Mouse (Mus musculus) induced T-regulatory cell, adult 2 months (primary cell): ENCODE results near the gene Etv5.
A peak's percentile ranks its signal among the peaks of the same experiment; 100 is the strongest.

Experiments
- DNase-seq: peaks from one replicate; pipeline ENCODE4 v3.0.0-alpha.2; 2012; ENCODE audit warnings: low read depth

Etv5 gene

DNA sequence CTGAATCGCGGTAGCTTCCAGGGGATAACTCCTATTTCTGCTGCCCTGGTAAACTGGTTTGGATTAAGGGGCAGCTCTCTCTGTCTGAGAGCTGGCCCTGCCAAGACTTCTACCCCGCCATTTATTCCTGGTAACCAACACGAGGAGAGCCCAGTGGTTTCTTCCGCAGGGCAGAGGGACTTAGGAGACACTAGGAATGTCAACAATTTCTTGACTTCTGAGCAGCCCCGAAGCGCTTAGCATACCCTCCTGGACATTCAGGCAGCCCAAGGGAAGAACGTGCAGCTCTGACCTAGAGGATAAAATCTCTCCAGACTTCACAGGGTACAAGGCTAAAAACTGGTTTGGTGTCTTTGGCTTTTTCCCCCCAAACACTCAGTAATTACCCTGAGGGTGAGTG lies 10.1 kb downstream of the Etv5 start:
- no peak for DNase-seq

DNA sequence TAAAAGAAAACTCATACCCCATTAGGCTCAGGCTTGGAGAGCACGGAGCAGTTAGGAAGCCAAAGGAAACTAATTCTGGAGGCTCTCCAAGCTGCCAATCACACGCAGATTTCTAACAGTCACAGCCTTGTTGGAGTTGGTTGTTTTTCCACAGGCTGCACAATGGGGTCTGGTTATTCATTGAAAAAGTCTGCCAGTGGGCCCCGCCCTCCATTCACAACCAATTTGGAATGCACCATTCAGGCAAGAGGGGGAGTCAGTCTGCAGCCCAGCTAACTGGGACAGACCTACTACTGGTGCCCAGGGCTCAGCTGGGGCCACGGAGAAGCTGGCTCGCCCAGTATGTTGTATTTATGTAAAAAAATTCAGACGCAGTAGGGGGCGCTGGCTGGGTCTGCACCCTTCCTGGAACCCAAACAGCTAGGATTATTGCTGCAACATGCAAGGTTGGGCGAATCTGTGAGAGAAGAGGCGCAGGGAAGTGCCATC lies 10.6 kb downstream of the Etv5 start:
- DNase-seq: no peak

DNA sequence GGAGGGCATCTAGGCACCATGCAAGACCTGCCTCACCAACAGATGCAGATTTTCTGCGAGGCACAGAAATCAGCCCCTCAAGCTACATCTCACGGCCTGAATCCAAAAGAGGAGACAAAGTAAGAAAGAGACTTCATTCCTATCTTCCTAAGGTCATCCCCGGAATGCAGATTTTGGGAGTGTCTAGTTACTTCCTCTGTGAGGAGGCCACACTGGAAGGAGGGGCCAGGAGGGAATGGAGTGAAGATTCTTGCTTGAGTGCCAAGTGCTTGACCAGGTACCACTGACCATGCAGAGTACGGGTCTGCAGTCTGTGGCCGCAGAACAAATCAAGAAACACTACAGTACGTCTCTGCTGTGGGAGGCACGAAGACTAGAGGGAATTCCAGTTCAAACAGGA lies 12.7 kb downstream of the Etv5 start:
- no peak for DNase-seq

DNA sequence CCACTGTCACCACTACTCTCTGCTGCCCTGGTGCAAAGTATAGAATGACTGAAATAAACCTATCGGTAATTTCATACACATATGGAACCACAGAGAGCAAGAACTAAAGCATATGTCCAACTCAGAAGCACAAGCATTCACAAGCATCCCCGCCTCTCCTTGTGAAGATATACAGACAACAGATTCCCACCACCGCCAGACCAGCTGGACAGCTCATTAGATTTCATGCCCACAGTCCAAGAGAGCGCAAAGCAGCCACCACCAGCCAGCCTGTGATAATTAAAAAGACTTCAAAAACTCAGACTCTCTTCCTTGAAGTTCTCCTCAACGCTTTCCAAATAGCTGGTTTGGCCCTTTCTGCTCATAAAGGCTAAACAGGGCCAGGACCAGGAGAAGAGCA lies 17.3 kb downstream of the Etv5 start:
- no peak for DNase-seq

DNA sequence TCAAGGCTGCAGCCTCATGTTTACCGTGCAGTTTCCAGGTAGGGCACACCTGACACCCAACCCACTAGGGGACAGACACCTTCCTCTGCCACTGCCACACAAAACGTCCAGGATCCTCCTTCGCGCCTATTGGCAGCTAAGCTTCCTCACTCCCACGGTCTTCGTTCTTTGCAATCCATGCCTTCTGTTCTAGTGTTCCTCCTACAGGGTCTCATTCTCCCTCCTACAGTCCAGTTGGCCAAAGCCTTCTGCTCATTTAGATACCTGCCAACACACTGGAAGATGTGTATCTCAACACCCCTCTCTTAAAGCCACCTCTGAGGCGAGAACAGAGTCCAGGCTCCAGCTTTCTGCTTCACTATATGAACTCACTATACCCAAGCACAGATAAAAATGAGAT lies 21.6 kb downstream of the Etv5 start:
- DNase-seq: no peak

DNA sequence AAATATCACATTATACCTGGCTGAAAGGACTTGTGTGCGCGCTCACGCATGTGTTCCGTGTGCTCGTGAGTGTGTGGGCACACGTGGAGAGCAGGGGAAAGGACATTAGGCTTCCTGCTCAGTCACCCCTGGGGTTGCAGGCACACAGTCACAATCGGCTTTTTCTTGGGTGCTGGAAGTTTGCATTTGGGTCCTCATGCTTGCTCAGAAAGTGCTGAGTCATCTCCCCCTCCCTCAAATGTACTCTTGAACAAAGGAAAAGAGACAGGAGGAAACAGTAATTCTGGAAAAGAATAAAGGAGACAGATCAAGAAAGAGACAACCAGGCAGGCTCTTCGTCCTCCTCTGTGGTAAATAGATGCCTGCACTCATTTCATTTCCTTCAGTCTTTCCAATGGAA lies 22.5 kb downstream of the Etv5 start:
- DNase-seq: no peak

DNA sequence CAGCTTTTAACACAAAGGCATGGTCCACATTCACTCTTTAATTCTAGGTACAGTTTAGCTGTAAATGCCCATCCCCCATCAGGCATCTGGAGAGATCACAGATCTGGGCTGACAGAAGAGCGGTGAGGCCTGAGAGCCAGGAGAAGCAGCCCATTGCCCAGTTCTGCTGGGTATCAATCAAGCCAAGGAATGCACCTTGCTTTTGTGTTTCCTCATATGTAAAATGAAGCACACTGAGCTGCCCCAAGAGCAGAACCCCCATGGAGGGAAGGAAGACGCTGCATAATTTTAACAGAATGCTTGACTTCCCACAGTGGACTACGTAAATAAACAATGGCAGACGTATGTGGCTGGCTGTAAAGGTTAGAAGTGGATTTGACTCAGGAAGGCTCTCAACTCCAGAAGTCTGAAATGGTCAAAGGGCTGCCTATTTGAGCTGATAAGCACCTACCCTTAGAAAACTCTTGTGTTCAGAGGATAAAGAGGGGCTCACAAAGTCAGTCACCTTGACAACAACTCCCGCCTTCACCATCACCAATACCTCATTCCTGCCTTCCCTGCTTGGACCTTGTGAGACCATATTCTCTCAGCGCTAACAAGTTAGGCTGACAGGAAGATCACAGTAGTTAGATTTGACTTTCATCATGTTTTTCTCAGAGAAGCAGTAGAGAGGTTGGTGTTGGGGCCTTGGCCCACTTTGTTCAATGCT lies 23.2 kb downstream of the Etv5 start:
- no peak for DNase-seq

DNA sequence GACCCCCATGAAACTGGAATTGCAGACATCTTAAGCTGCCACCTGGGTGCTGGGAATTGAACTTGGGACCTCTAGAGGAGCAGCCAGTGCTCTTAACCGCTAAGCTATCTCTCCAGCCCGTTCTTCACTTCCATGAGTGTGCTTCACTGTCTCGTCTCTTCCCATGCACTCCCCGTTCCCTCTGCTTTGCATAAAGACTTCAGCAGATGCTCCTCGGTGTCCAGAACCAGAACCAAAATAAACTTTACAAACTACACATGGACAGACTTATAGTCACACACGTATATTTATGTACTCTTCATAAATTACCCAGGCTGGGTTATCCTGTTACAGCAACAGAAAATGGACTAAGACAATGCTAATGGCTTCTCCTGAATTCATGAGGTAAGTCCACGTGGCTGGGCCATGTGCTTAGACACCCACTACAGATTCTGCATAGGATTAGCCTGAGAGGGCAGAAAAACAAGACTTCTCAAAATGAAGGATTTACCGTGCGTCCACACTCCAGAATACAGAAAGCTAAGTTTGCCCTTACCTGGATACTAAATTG lies 25.2 kb downstream of the Etv5 start:
- DNase-seq: no peak

DNA sequence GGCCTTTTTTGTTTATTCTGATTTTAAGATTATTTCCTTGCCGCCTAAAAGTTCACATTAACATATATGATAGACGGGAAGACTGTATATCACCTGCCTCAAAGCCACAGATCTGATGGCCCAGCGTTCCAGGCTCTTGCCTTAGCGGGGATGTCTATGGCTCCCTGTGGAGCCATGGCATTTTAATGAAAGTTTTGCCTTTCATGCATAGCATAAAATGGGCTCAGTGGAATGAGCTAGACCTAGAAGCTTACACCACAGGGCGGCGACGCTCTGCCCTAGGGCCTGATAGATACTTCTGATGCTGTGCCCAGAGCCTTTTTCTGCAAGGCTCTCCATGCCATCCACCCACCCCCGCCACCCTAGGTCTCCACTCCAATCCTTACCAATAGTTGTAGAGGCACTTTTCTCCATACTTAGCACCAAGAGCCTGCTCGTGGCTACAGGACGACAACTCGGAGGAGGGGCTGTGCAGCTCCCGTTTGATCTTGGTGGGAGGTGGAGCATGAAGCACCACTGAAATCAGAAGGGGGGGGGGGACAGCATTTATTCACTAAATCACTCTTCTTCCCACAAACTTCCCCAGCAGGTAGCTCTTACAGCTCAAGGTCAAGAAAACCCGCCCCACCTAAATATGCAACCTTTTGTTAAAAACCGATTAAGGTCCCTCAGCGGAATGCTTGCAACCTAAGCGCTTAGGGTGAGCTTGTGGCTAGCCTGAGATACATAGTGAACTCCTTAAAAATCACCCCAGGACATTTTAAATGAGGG lies 26.9 kb downstream of the Etv5 start:
- no peak for DNase-seq

DNA sequence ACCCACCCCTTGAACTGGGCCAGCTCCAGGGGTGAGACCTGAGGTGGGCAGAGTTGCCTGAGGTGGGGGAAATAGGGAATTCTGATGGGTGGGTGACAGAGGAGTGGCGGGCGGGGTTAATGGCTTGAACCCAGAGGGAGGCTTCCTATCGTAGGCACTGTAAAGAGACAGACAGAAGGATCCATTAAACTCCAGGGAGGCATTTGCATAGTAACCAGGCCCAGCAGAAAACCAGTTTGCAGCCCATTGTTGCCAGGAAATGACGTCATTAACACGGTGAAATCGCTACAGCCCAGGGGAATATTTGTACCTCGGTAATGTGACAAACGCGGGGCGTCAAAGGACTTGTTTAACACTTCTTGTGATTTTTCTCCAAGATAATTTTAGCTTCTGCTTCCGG lies 27.8 kb downstream of the Etv5 start:
- peak; percentile 49 for DNase-seq

DNA sequence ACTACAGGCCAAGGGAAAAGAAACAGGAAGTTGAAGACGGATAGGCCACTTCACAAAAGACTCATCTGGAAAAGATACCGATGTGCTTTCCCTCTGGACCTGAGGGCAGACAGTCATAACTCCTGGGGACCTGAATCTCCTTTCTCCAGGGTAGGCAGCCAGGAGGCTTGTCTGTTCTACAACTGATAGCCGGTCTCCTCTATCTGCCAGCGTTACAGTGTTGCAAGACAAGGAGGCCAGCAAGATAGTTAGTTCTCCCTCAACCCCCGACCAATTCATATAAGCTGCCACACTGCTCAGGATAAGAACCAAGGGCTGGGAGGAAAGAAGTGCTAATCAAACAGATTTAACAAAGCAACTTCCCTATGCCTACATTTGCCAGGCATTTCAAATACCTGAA lies 29.5 kb downstream of the Etv5 start:
- DNase-seq: no peak

DNA sequence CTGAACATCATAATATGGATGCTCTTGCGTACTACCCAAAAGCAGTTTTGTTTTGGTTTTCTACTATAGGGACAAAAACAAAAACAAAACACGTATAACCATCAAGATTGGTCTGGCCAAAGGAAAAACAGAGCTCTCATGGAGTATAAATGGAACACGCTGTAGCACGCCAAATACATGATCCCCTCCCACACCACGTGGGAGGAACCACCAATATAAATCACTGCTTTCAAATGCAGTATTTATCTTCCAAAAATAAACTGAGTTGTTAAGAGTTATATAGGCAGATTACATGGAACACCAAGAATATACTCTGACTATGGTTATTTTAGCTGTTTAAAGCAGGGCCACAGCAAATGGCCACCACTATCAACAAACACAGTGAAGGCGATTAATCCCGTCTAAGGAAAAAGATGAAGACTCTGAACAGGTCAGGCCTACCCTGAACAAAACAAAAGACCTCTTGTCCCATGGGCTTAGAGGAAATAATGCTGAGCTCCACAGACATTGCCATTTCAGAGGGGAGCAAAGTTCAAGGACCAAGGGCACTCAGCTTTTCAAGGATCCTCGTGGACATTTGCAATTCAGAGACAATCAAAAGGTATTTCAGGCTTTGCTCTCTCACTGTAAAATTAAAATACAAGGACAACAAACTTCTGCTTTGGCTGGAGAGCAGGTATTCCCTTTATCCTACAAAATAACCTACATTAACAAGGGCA lies 30.7 kb downstream of the Etv5 start:
- no peak for DNase-seq

DNA sequence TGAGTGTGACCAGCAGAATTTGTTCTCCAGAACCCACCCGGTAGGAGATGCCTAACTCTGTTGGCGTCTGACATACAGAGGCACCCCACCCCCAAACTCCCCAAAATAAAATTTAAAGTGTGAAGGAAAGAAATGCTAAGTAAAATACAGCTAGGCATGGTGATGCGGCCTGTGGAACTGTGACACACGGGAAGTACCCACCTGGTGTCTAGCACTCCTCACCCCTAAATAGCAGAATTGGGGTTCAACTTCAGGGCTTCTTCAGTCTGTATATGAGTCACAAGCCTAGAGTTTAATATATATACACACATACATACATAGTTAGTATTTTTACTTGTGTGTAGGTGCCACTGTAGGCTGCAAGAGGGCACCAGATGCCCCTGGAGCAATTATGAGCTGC lies 32.8 kb downstream of the Etv5 start:
- DNase-seq: no peak

DNA sequence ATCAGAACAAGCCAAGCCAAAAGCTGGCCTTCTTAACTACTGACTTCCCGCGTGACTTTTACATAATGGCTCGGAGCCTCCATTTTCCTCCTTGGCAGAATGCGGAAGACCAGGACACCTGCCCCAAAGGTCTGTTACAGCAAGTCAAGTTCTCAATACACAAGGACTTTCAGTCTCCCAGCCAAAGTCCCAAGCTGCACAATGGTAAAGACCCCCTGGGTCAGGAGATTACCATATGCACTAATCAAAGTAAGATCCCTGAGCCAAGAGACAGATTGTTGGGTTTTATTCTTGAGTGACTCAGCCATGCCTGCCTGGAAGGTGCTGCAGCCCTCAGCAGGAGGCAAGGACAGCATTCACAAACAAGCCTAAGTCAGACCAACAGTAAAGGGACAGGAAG lies 33.5 kb downstream of the Etv5 start:
- no peak for DNase-seq

DNA sequence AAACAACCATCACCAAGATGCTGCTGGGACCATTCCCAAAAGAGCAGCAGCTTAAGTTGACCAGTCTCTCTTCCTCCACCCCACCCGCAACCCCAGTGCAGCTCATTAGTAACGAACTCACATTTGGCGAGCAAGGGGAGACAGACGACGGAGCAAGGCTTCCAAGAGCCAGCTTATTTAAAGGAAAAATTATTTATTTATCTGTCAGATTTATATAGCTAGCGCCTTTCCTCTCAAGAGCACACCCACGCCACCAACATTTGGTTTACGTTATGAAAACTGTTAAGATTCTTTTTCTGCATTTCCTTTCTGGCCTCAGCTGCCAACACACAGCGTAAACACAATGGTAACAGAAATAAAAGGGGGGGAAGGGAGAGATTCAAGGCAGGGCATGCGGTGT lies 34.0 kb downstream of the Etv5 start:
- DNase-seq: no peak

DNA sequence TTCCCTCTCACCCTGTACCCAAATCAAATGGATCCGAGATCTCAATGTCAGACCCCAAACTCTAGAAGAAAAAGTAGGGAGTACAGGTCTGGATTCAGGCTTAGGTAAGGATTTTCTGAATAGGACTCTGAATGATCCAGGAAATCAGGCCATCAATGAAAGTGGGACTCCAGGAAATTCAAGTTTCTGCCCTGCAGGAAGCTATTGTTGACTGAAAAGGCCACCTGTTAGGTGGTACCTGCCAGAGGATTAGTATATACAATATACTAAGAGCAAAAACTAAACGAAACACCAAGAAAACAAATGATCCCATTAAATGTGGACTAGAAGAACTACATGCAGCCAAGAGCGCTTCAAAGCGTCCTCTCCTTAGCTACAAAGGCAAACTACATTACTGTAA lies 35.8 kb downstream of the Etv5 start:
- no peak for DNase-seq

DNA sequence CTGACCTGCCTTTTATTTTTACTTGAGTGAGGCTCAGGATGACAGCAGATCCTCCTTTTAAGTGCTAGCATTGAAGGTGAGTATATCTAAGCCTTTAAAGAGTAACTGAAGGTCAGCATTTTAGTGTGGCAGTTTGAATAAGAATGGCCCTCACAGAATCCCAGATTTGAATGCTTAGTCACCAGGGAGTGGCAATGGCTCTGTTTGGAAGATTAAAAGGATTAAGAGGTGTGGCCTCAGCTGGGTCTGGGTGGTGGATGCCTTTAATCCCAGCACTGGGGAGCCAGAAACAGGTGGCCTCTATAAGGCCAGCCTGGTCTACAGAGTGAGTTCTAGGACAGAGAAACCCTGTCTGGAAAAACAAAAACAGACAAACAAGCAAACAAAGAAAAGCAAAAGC lies 36.9 kb downstream of the Etv5 start:
- no peak for DNase-seq

DNA sequence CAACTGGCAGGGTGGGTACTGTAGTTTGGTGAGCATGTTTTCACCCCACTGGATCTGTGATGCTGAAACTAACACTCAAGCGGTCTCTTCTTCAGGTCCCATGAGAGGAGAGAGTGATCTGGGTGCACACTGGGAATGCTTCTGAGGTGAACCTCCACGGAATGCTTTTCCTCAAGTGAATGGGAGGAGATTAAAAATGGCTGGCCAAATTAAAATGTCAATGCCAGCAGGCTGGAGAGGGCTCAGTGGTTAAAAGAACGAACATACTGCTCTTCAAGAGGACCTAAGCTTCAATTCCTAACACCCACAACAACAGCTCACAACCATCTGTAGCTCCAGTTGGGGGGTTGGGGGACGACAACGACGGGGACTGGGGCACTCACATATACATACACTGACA lies 39.3 kb downstream of the Etv5 start:
- no peak for DNase-seq

DNA sequence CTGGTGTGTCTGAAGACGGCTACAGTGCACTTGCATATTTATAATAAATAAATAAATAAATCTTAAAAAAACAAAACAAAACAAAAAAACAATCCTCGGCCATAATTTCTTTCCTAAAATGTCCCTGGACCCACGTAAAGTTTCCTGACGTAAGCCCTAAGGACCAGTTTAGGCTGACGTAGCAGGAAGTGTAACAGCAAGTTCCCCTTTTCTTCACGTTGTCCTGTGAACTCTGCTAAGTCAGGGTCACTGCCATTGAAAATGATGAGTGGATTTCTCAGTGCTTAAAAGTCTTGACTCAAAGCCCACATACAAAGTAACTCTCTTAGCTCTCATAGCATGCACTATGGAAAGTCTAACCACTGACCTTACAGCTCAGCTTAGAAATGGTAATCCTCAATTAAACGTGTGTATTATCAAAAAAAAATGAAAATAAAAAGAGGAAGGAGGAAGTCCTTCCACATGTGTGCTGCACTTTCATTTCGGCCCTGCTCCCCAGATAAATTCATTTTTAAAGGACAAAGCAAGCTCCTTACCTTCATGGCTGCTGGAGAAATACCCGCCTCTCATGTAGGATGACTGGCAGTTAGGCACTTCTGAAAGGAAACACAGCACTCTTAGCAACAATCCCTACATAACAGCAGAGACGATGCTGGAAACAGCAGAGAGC lies 40.6 kb downstream of the Etv5 start:
- DNase-seq: no peak

DNA sequence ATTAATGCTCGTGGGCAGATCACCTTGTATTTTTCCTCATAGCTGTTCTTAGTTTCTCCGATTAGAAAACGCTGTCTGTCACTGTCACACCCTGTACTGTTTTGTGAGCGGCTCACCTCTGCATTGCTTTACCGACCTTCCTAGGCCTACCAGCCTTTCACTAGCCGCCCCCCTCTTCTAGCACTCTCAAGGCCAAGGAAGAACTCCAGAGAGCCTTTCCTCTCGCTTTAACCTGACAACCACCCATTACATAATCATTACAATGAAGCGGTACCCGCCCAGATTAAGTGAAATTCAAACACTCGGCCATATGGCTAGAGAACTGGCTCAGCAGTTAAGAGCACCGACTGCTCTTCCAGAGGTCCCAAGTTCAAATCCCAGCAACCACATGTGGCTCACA lies 41.2 kb downstream of the Etv5 start:
- DNase-seq: no peak

DNA sequence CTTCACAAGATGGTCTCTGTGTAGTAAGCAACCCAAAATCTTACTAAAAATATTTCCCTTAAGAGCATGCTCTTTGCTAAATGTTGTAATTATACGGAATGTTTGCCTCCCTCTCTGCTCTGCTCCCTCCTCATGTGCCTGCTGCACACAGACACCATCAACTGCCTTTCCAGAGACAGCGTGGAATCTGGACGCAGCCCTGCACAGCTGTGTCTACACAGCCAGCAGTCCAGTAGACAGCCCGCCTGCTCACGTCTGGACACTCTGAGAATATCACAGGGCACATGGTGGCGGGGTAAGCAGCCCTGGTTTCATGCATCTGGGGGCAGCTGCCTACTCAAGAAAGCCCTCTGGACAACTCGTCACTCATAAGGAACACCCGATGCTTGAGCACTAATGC lies 43.1 kb downstream of the Etv5 start:
- DNase-seq: no peak
